Mouse (Mus musculus): ENCODE results near the gene Yrdc.

Yrdc gene

DNA sequence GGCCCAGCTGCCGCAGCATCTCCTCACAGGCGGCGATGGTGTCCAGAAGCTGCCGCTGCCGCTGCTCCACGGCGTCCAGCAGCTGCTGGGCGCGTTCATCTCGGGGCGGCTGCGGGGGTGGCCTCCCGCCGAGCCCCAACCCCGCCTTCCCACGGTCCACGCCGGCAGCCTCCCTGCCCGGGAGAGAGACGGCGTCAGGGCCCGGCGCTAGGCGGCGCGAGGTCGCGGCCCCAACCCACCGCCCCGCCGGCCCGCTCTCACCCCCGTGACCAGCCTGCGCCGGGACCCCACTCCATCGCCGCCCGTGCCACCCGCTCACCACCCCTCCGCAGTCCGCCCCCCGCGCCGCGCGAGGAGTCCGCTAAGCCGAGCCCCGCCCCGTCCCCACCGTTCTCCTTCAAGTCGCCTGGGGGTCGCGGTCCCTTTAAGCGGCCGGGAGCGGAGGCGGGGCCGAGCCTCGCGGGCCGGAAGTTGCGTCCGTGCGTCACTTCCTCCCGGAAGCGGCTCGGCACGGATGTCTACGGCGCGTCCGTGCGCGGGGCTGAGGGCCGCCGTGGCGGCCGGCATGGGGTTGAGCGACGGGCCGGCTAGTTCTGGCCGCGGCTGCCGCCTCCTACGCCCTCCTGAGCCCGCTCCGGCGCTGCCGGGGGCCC is at the start of gene Yrdc:
TSS of gene Yrdc (plus strand) at position 419 of the 653 bp plus-strand sequence.
- peak; percentile 91 to 93 for DNase-seq

DNA sequence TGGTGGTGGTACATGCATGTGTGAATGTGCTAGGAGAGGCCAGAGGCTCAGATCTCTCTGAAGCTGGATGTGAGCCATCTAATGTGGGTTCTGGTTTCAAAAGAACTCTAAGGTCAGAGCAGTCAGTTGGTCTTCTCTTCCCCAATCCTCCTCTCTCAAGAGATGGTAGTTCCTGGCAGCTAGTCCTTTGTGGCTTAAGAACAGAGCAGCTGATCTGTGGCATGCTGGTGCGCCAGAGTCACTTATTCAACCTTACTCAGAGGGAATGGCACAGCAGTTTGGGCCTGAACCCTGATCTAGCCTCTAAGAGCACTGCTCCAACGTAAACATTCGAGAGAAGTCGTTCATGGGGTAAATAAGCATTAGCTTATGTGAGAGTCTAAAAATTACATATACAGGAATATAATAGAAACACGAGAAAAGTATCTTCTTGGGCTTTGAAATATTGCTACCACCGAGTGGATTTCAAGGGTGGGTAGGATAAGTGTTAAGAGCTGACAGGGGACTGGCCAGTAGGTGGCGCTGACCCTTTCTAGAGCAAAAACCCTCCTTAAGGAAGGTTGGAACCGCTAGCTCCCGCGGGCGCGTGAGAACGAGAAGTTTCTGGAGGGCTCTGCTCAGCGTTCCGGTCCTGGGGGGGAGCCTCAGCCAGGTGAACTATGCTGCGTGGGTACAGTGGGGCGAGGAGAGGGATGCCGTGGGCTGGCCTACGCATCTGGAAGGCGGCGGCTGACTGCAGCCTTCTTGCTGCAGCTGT is 48.7 kb upstream of the Yrdc start, which contains the start of gene Mtf1:
TSS of gene Mtf1 (plus strand) at position 553 of the 757 bp plus-strand sequence.
- peak; percentile 78 to 89 for DNase-seq

DNA sequence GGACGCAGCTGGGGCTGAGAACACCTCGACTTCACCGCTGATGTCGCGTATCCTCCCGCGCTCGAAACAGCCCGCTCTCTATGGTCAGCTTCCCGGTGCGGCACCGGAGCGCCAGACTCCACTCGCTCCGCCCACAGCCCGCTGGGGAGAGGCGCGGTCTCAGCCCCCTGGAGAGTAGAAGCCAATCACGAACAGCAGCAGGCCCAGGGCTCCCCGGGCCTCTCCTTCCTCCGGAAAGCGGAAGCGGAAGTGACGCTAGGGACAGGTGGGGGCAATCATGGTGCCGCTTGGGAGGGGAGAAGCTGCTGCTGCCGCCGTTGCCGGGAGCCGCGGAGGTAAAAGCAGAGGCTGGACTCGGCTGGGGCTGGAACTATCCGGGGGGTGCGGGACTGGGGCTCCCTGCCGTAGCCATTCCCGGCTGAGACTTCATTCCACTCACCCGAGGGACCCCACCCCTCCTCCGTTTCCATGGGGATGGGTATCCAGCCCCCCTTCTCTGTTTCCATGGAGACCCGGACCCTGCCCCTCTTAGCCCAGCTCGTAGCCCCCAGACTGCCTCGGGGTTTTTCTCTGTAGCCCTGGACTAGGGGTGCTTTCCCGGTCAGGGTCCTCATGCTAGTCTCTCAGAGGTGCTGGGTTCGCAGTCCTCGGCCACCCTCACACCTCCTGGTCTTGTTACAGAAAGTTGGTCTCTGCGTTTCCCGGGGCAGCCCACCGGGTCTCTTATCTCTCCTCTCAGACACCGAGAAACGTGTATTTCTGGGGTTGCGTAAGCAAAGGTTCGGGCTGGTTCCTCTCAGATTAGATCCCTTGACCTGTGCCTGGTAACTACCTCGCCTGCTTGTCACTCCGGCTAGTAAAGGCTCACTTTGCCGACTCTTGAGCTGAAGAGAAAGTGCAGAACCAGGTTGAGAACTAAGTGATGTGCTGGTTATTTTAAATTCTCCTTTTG is 47.9 kb upstream of the Yrdc start:
- peak; percentile 95 to 97 for DNase-seq

DNA sequence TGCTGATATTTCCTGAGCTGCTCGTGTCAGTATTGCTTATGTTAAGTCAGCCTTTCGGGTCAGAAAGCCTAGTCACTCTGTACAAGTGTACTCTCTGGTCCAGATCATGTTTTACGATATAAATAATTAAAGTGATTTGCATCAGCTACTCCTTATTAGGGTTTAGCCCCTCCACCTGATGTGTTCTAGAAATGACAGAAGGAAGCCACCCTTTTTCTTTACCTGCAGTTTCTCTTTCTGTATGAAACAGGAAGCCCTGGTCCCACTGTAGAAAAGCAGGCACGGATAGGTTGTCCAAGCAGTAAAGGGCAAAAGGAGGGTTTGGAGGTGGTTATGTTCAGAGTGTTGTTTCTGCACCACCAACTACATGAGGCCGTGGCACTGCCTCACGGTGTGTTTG is 47.1 kb upstream of the Yrdc start:
- no peak for DNase-seq

DNA sequence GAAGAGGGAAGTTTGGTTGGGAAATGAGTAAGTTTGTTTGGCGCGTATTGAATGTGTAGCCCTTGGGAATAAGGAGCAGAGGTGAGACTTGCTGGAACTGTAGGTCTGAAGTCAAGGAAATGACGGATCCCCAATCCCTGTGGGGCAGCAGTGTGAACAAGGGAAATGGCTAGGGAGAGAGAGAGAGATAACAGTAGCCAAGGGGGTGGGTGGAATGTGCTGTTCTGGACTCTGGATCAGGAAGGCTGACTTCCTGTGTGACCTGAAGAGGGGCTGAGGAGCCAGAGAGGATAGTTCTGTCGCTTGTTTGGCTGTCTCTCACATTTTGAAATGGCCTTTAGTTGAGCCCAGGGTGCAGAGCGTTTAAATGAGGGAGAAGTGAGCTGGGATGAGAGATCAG is 42.0 kb upstream of the Yrdc start:
- DNase-seq = peak; percentile 15 to 20

DNA sequence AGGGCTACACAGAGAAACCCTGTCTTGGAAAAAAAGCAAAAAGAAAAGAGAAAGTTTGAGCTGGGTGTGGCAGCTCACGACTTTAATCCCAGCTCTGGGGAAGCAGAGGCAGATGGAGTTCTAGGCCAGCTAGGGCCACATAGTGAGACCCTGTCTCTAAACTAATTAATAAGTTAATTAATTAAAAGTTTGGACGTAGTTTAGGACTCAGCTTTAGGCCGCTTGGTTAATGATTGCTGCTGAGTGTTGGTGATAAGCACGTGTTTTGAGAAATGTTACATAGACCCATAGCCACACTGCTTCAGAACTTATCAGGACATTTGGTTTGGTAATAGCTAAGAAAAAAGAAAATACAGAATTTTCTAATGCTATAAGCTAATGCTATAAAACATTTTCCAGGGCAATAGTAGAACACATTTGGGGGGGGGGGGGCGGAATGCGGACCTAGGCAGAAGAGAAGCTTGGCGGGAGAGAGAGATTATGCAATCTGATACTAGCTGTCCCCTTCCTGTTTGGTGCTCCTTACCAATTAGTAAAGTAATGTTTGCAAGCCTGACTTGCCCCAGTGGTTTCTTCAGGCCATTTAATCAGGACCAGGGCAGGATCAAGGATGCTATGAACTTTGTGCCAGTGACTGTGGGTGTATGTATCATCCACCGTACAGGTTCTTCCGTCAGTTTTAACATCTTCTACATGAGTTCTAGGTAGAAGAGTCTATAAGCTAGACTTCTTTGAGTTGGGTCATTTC is 41.2 kb upstream of the Yrdc start:
- peak; percentile 51 to 59 for DNase-seq

DNA sequence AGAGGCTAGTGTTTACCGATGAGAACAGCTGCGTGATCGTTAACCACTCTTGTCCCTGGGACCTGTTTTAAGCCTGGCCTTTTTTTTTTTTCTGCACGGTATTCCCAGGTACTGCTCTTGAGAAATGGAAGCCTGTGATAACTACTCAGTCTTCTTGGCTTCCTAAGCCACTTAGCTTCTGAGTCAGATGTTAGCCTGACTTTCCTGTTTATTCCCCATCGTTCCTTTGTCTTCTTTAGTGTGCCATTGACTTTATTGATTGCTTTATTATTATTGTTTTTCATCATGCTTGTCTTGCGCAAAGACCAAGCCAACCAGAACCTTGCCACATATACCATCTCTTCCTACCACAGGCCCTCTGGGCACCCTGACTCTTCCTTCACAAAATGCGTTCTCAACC is 40.4 kb upstream of the Yrdc start:
- DNase-seq = no peak

DNA sequence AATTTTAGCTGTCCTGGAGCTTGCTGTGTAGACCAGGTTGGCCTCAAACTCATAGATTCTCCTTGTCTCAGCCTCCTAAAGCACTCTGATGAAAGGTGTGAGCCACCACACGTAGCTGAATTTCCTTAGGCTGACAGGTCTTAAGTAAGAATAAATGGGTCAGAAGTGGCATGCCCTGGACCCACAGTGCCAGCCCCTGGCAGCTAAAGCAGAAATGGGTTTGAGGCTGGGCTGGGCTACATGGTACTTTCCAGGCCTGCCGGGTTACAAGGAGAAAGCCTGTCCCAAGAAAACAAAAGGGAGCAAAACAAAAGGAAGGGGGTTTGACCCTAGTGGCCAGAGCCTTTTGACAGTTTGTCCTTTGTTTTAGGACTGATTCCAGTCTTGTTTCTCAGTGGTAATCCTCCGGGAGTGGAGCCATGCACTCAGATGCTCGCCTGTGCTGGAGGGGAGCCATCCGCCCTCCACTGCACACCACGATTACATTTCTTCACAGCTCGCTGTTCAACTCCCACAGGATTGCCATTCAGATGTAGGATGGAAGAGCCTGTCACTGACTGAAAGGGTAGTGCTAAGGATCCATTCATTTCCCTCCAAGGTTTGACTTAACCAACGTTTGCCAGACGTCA is 39.0 kb upstream of the Yrdc start:
- DNase-seq = no peak

DNA sequence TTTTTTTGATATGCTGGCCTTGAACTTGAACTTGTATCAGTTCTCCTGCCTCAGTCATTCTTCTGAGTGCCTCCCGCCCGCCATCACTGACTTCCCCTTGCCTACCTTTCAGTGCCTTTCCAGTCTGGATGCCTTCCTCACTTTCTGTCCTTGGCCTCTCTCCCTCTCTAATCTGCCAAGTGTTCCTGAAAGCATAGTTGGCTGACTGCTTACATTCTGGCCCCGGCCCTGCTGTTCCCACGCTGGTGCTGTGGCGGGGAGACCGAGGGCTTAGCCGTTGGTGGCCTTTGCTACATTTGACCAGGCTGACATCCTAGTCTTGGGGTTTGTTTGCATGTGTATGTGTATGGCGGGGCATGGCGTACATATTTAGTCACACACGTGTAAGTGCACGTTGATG is 34.6 kb upstream of the Yrdc start:
- no peak for DNase-seq

DNA sequence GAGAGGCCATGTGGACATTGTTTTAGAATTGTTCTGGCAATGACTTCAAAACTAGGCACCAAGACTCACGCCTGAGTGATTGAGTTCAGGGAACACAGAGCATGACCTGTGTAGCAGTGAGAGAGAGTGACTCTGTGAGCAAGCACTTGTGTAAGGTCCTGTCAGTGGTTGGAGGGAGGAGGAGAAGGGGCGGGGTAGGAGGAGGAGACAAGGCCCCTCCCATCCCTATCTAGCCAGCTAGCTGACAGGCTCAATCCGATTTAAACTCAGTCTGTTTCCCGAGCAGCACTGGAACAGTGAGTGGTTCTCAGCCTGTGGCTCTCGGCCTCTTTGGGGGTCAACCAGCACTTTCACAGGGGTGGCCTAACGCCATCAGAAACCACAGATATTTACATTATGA is 32.7 kb upstream of the Yrdc start:
- DNase-seq = peak; percentile 74

DNA sequence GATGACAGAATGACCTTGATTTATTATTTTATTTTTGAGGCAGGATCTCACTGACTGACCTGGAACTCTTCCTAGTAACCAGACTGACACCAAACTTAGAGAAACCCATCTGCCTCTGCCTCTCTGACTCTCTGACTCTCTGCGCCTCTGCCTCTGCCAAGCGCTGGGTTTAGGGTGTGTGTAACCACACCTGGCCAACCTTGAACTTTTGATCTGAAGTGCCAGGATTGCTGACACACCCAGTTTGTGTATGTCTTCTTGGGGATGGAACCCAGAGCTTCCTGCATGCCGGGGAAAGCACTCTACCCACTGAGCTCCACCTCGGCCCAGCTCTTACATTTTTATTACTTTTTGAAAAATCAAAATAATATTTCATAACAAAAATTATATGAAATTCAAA is 31.6 kb upstream of the Yrdc start:
- no peak for DNase-seq

DNA sequence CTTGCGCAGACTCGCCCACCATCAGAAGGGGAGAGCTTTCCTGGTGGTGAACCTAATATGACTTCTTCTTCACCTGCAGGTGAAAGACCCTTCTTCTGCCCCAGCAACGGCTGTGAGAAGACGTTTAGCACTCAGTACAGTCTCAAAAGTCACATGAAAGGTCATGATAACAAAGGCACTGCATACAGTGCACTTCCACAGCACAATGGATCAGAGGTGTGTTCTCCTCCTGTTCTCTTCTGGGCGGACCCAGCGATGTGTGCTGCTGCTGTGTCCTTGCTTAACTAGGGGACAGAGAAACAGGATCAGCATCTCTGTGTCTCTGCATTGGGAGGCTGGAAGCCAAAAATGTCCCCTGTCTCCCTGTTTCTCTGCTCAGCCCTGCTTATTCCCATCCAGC is 25.5 kb upstream of the Yrdc start:
- DNase-seq = no peak

DNA sequence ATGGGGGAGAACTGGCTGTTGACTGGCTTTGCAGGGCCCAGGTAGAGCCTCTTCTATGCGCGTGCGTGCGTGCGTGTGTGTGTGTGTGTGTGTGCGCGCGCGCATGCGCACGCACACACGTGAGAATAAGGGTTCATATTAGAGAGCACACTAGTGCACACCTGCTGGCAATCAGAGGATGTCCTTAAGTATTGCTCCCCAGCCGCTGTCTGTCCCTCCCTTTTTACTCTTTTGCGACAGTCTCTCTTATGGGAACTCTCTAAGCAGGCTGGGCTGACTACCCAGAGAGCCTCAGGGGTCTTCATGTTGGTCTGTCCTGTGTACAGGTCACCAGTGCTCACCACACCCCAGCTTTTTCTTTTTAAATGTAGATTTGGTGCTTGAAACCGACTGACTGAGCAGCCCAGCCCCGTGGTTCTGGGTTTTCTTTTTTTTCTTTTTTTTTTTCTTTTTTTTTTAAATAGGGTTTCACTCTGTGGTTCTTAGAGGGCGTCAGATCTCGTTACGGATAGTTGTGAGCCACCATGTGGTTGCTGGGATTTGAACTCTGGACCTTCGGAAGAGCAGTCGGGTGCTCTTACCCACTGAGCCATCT is 25.0 kb upstream of the Yrdc start:
- DNase-seq = no peak

DNA sequence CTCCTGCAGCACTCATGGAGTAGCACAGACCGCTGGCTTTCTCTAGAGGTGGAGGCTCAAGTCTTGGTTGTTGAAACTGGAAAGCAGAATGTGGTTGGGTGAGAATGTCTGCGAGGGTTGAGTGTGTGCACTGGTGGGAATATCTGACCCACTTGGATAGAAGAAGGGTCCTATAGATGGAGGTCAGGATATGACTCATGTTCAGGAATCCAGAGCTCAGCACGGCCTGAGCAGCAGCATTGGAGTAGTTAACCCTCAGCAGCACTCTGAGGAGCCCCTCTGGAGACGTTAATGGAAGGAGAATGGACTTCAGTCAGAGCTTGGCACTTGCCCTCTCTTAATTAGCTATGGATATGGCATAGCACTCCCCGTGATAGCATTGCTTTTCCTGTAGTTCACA is 20.8 kb upstream of the Yrdc start:
- no peak for DNase-seq

DNA sequence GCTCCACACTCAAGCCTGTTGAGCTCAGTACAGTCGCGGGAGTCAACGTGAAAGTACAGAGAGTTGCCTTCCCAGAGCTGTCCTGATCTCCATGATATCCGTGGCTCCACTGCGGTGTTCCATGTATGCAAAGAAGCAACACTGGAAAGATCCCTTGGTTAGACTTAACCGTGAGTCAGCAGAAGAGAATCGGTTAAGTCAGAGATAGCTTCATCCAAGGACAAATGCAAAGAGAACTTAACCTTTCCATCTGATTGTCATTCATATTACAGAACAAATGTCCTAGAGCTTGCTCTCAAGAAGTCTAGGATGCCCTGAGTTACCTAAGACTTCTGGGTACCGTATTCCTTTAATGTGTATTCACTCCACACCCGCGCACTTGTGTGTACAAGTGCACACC is 17.7 kb upstream of the Yrdc start:
- DNase-seq = no peak

DNA sequence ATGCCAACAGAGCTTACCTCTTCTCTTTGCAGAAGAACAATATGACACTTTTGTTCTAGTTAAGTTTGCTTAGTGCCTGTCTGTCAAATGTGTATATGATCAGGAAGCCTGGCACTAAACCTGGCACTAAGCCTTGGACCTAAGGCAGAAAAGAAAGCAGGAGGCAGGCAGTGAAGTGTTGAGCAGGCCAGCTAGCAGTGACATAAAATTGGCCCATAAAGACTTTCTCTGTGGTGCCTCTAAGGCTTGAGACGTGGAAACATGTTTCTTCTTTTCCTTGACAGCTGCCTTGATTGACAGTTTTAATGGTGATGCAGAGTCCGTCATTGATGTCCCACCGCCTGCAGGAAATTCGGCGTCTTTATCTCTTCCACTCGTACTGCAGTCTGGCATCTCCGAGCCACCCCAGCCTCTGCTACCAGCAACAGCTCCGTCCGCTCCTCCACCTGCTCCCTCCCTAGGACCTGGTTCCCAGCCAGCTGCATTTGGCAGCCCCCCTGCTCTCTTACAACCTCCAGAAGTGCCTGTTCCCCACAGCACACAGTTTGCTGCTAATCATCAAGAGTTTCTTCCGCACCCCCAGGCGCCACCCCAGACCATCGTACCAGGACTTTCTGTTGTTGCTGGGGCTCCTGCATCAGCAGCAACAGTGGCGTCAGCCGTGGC is 12.3 kb upstream of the Yrdc start:
- no peak for DNase-seq

DNA sequence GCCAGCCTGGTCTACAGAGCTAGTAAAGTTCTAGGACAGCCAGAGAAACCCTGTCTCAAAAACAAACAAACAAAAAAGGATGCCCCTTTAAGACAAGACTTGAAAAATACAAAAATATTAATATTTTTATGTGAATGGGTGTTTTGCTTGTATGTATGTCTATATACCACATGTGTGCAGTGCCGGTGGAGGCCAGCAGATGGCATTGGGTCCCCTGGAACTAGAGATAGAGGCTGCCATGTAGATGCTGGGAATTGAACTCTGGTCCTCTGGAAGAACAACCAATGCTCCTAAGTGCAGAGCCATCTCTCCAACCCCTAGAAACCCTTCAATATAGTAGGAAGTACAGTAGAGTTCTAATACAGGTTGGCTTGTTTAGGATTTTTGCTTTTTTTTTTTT is 9.5 kb upstream of the Yrdc start:
- no peak for DNase-seq

DNA sequence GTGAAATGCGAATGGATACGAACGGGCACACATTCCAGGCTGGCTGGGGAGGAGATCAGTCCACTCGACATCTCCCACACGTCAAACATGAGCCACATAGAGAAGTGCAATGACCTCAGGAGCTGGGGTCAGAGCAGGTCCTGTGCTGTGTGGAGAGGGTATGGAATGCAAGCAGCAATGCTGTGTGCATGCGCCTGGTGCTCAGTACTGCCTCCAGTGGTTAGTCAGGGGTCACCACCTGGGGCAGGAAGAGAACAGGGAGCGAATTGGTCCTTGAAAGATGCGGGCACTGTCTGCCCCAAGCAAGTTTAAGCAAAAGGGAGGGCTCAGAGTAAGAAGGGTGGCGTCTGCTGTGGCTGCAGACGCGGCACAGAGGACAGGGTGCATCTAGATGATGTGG is 7.0 kb upstream of the Yrdc start:
- peak; percentile 14 to 43 for DNase-seq

DNA sequence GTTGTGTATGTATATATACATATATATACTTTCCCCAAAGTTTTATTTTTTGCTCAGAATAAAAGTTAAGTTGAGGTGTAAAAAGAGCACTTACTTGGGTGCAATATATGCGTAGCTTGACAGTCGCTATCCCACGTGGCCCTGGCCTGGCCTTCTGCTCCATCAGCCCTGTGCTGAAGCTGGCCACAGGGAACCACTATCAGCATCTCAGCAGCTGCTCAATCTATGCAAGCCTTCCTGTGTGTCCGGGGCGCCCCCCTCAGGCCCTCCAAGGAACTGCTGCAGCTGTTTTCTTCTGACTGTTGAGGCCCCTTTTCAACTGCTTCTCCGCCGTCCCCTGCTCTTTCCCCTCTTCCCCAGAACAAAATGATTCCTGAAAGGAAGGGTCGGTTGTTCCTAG is 2.9 kb upstream of the Yrdc start:
- DNase-seq = peak; percentile 70 to 85

DNA sequence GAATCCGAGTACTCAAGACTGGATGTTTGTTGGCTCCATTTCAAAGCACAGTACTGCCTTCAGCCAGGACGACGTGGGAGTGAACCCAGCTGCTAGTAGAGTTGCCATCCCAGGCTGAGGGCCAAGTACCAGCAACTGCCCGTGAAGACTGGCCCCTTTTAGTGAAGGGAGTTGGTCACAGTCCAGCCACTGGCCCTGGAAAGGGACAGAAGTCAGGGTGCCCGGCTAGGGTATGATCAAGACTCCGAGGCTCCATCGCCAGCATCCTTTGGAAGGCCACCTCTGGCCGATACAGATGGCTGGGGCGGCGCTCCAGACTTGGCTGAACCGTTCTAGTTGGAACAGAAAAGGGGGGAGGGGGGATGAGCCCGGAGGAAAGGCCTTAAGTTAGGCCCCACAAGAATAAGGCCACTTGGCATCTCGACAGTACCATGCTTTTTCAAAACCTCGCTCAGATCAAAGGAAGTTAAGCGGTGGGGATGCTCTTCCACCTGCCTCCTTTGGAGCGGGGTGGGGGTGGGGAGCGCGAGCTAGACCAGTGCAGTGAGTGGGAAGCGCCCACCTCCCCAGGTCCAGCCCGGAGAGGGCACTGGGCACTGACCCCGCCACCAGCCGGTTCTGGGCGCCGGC is 733 bp upstream of the Yrdc start:
- peak; percentile 60 to 76 for DNase-seq

Measured in kidney, adult 8-10 months (tissue).